Mouse (Mus musculus) 3134 (cell line): ENCODE results near the gene Ror2.

Experiments used
- DNase-seq: peaks from one replicate; pipeline ENCODE4 v3.0.0-alpha.2; 2011; ENCODE audit warnings: low spot score; ENCODE audit not compliant: insufficient read length; ENCODE audit errors: extremely low read depth

Gene Ror2

GRCm38 (mm10) chr13:53235953-53236352 lies 50.0 kb downstream of the Ror2 start:
- no peak for DNase-seq

GRCm38 (mm10) chr13:53234844-53235243 lies 51.1 kb downstream of the Ror2 start:
- DNase-seq: no peak

GRCm38 (mm10) chr13:53233826-53234786 lies 51.8 kb downstream of the Ror2 start:
- no peak for DNase-seq

DNA sequence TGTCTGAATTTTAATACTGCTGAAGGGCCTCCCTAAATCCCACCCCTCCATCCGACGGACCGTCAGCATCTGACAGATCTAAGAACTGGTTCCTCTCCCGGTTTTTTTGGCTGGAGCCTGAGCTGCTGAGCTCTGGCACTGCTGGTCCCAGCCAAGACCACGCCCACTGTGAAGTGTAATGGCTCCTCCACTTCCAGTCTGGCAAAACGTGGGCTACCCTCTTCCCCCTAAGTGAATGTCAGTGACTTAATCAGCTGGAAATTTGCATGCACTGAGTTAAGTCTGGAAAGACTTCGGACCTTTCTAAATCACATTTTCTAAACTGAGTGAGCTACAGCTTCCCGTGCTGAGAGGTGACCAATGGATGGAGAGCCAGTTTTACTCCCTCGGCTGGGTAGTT lies 52.5 kb downstream of the Ror2 start:
- no peak for DNase-seq

DNA sequence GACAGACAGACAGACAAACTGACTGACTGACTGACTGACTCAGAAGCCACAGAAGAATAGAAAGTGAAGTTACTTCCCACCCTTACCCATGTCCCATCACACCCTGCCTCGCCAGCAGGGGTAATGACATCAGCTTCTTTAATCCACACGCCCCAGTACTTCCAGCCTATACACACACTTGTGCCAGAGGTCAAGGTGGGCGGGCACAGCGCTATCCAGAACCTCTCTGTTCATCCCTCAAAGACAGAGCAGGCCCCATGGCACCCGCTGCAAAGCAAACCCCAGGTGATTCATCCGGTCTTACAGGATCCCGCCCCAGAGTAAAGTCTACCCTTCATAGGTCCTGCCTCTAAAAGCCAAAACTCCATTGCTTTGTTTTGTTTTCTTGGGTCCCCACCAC lies 53.5 kb downstream of the Ror2 start:
- no peak for DNase-seq

DNA sequence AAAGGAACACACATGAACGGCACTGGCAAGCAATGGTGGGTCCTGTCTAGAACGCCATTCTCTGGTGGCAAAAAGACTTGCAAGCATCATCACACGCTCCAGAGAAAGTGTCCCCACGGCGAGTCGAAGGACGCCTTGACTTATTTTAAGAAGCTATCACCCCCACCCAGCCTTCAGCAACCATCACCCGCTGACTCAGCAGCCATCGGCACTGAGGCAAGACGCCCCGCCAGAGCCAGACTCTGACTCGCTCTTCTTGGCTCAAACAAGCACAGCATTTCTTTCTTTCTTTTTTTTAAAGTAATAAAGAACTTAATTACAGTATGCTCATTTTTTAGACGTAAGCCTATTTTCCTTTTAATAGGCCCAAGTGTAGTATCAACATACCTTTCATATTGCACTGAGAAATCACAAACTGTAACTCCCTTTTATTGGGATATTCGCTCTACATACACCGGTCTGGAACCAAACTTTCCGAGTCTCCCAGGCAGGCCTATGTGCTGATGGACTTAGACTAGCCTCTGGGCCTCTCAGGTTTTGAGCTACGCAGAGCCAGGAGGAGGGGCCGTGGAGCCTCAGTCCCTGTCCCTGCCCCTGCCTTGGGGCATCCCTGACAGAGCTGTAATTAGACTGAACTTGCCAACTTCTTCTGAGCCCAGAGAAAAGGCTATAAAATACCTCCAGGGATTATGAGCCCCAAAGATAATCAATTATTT lies 55.3 kb downstream of the Ror2 start:
- DNase-seq: peak; percentile 32

- no peak for DNase-seq
Measured at GRCm38 (mm10) chr13:53227019-53227418, 58.9 kb downstream of the Ror2 start.

DNA sequence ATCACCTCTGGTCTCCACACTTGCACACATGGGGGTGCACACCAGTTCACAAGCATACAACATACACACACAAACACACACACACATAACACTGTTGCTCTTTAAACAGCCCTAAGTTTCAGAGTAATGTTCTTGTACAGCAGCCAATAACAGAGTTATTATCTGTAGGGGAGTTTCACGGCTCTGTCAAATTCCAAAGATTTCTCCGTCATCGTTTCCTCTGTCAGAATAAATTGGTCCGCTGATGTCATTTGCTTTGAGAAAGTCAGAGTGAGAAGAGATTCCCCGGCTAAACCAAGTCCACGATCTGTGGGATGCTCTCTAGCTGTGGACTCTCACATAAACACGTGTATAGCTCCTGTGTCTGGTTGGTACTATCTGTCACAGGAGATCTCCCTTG lies 59.5 kb downstream of the Ror2 start:
- DNase-seq: no peak

GRCm38 (mm10) chr13:53225925-53226324 lies 60.0 kb downstream of the Ror2 start:
- DNase-seq: no peak

- DNase-seq: no peak
Measured at GRCm38 (mm10) chr13:53221176-53221575, 64.7 kb downstream of the Ror2 start.

DNA sequence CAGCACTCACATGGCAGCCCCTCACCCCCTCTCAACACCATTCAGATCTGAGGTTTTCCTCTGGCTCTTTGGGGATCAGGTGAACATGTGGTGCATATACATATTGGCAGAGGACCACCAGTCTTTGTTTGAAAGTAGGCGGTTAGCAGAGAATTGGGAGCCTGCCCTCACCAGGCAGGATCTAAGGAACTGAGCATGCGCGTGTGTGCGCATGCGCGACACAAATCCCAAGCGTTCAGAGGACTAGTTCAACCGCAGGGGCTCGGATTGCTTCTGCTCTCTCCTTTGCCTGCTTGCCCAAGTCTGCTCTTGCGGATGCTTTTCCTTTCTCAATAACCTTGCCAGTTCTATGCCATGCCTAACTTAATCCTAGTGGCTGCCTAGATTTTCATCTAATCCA lies 66.0 kb downstream of the Ror2 start:
- no peak for DNase-seq

- no peak for DNase-seq
Measured at GRCm38 (mm10) chr13:53219391-53219790, 66.5 kb downstream of the Ror2 start.

GRCm38 (mm10) chr13:53217396-53217975 lies 68.4 kb downstream of the Ror2 start:
- no peak for DNase-seq

- DNase-seq: no peak
Measured at GRCm38 (mm10) chr13:53211971-53212733, 73.8 kb downstream of the Ror2 start.

DNA sequence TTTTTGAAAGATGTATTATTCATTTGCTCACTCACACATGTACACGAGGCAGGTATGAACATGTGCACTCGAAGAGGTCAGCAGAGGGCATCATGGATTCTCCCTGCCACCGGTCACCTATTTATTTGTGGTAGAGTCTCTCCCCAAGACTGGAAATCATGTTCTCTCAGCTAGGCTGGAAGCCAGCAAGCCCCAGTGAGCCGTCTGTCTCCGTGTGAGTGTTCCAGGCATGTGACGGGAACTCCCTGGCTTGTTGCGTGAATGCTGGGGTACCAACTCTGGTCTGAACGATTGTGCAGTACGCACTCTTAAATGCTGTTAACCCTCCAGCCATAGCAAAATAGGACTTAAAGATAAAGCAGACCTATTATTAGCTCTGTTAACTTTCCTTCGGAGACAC lies 77.4 kb downstream of the Ror2 start:
- no peak for DNase-seq

DNA sequence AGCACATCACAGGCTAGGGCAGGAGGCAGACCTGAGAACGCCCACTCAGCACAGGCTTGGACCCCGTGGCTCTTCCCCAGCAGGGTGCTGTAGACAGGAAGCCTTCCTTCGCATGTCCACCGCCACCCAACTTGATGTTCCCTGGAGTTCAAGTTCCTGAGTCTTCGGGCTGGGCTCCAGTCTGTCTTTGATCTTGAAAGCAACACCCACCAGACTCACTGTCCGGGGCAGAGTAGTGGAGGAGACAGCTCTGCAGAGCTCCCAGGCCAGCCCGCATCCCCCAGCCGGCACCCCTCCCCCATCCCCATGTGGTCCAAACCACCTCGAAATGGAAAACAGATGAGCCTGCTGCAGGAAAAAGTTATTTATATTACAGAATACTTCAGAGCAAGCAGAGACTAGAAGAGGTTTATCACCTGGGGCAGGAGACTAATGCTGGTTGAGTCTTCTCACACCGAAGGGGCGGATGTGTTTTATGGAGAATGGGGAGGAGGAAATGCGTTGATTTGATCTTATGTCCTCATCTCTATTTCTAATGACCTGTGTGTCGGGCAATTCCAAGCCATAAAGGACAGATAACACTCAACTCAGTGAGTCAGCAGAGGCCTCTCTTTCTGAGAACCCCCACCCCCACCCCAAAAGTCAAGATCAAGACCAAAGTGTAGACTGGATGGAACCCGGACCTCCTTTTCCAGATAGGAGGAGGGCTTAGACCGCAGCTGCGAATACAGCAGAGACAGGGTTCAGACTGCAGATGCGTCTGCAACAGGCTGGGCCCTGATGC lies 80.6 kb downstream of the Ror2 start:
- no peak for DNase-seq

DNA sequence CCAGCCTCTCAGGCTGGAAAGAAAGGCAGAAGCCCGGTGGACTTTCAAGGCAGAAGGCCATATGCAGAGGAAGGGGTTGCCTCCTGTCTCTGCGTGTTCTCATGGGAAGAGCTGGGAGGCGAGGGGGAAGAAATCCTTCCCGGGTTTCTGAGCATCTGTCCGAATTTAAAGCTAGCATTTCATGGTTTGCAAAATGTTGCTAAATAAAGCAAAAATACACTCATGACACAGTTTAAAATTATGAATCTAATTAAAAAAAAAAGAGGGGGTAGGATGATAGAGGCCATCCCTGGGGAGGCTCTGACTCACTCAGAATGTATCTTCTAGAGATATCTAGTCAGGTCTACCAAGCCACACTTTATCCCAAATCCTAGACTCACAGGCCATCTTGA lies 83.5 kb downstream of the Ror2 start:
- DNase-seq: no peak

DNA sequence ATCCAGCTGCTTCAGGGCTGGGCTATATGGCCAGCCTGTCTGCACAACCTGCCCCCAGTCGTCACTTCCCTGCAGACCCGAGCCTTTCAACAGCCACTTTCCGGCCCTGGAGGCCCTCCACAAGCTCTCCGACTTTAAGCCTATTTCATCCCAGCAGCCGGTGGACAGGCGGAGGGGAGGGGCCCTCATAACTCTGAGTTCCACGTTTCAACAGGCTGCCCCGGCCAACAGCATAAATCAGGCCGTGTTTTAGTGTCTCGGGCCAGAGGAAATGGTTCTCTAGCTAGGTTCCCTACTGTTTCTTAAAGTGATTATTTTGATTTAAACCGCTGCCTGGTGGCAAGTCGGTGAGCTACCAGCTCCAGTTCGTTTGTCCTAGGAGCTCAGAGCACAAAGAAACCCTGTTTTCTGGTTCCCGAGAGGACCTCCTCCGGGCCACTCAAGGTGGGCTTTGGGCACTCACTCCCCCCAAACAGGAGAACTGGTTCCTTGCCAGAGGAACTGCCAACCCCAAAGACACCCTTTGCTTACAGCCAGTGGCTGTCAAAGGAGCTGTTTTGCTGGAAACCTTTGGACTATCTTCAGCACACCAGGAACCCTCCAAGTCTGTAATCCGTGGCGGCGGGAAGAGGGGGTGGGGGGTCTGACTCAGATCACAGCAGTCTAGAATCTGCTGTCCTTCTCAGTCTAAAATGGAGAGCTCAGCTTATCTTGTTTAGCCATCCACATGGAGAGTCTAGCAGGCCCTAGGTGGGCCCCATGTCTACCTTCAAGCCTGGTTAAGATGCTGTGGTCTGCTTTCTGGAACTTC lies 84.1 kb downstream of the Ror2 start:
- DNase-seq: no peak

- DNase-seq: no peak
Measured at GRCm38 (mm10) chr13:53200121-53200520, 85.8 kb downstream of the Ror2 start.
